Mouse (Mus musculus): Measurements from ENCODE around the gene Gm5129. TPM values are rescaled to one million over a fixed set of nuclear protein-coding genes. Genes with fewer than 3 reads are reported as not detected.
A peak's percentile ranks its signal among the peaks of the same experiment; 100 is the strongest.
"Not testable (repeated sequence)": the region's sequence is repeated elsewhere in the genome, so short reads cannot be mapped to it uniquely, and the experiment has no call there.

Gene Gm5129
- polyA plus RNA-seq, 1 experiment = not detected

DNA sequence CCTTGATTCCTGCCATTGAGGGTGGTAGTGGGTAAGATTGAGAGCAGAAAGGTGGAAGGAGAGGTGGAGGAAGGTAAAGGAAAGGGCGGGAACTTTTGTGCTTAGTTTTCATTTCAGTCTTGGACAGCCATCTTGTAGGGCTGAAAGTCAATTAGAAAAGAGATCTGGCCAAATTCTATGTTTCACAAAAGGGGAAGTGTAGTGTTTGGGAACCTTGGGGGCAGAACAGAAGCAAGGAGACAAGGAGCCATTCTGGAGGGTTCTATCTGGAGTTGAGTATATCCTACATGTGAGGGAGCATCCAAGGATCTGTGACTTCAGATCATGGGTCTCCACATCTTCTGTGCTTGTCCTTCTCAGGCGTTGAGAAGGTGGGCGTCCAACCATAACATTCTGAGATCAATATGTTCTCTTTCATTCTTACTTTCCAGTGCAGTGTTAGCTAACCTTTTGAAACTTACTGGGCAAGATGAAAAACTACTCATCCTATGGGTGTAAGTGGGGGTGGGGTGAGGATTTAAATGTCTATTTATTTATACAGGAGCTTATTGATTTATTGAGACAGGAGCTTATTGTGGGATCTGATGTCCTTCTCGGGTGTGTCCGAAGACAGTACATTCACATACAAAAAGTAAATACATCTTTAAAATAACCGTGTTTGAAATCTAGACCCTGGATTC lies 765 bp downstream of the Gm5129 start:
- H3K4me3 ChIP-seq (ENCODE audit: extremely low read depth, insufficient read depth, insufficient read length) = peak overlapping the region; percentile 99
- no peak for TF ChIP-seq CTCF (IDR thresholded peaks at IDR 0.05; ENCODE audit: extremely low read depth, insufficient read depth, insufficient read length, insufficient replicate concordance)
- no peak for TF ChIP-seq POLR2A (IDR thresholded peaks at IDR 0.05; ENCODE audit: low read depth, low read length)
- peak overlapping the region; percentile 99 for H3K27ac ChIP-seq (ENCODE audit: insufficient read depth, low read length)
- no peaks in the 10 kb centered on the region for H3K27me3 ChIP-seq (ENCODE audit: control insufficient read depth, insufficient read depth, low read length)
- no peak for DNase-seq (ENCODE audit: low read depth in 1 of 2, low spot score in 2 of 2)
- H3K4me1 ChIP-seq (ENCODE audit: control insufficient read depth, insufficient read depth, insufficient read length) = peaks cover 13% of the 10 kb centered on the region; the same call in 1 of the 2 replicates
- WGBS = 41% methylated on average over 6 of the region's 6 CpGs
- H3K36me3 ChIP-seq (ENCODE audit: control insufficient read depth, insufficient read depth, low read length) = no peaks in the 10 kb centered on the region

- H3K4me1 ChIP-seq (ENCODE audit: control insufficient read depth, insufficient read depth, insufficient read length); H3K4me3 ChIP-seq (ENCODE audit: extremely low read depth, insufficient read depth, insufficient read length); DNase-seq (ENCODE audit: low read depth in 1 of 2, low spot score in 2 of 2); H3K36me3 ChIP-seq (ENCODE audit: control insufficient read depth, insufficient read depth, low read length); H3K27ac ChIP-seq (ENCODE audit: insufficient read depth, low read length); H3K27me3 ChIP-seq (ENCODE audit: control insufficient read depth, insufficient read depth, low read length): not testable (repeated sequence)
- WGBS = 71% methylated on average over 5 of the region's 5 CpGs
These were observed 9.7 kb downstream of the Gm5129 start for GRCm38 (mm10) chr5:29726070-29726469.

GRCm38 (mm10) chr5:29725369-29725768 lies 10.4 kb downstream of the Gm5129 start:
- Histone ChIP-seq H3K4me3 (ENCODE audit: extremely low read depth, insufficient read depth, insufficient read length) (no peak overlapping the region), H3K36me3 (ENCODE audit: control insufficient read depth, insufficient read depth, low read length) (no peaks in the 10 kb centered on the region), H3K4me1 (ENCODE audit: control insufficient read depth, insufficient read depth, insufficient read length) (no peaks in the 10 kb centered on the region), H3K27me3 (ENCODE audit: control insufficient read depth, insufficient read depth, low read length) (no peaks in the 10 kb centered on the region), H3K27ac (ENCODE audit: insufficient read depth, low read length) (no peak overlapping the region)
- 95% methylated on average over 2 of the region's 2 CpGs for WGBS
- TF ChIP-seq POLR2A (IDR thresholded peaks at IDR 0.05; ENCODE audit: low read depth, low read length) (no peak), CTCF (IDR thresholded peaks at IDR 0.05; ENCODE audit: extremely low read depth, insufficient read depth, insufficient read length, insufficient replicate concordance) (no peak)
- DNase-seq (ENCODE audit: low read depth in 1 of 2, low spot score in 2 of 2) = no peak

DNA sequence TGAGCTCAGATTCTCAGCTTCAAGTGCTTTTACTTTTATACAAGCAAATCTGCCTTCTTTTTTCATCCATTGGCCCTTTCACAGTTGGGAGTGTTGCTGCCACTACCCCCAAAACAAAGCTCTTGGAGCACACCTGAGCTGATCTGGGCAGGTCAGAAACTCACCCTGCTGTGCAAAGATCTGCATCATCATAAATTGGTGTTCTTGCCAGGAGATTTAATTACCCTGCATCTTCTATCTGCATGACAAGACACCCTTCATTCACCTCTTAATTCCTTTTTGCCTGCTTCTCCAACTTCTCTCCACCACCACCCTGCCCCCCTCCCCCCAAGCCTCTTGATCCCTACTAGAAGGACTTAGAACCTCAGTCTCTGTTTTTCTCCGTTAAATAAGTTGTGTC lies 14.6 kb downstream of the Gm5129 start:
- WGBS = 50% methylated on average over 1 of the region's 1 CpGs
- TF ChIP-seq POLR2A (IDR thresholded peaks at IDR 0.05; ENCODE audit: low read depth, low read length) (no peak), CTCF (IDR thresholded peaks at IDR 0.05; ENCODE audit: extremely low read depth, insufficient read depth, insufficient read length, insufficient replicate concordance) (no peak)

DNA sequence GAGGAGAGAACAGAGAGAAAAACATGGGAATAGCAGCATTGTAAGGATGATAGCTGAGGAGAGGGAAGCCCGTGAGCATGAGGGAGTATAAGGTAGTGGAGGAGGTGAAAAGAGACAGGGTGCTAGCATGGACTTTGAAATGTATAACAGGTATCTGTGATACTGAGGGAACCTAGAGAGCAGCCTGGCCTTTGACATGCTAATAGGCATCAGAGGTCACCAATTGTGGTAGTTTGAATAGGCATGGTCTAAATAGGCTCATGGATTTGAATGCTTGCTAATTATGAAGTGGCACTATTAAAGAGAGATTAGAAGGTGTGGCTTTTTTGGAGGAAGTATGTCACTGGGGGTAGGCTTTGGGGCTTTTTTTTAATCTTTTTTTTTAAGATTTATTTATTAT lies 22.8 kb downstream of the Gm5129 start:
- Histone ChIP-seq H3K4me3 (ENCODE audit: extremely low read depth, insufficient read depth, insufficient read length) (no peak overlapping the region), H3K27me3 (ENCODE audit: control insufficient read depth, insufficient read depth, low read length) (no peaks in the 10 kb centered on the region), H3K27ac (ENCODE audit: insufficient read depth, low read length) (no peak overlapping the region), H3K4me1 (ENCODE audit: control insufficient read depth, insufficient read depth, insufficient read length) (no peaks in the 10 kb centered on the region), H3K36me3 (ENCODE audit: control insufficient read depth, insufficient read depth, low read length) (no peaks in the 10 kb centered on the region)
- DNase-seq (ENCODE audit: low read depth in 1 of 2, low spot score in 2 of 2) = no peak
- 78% methylated on average over 1 of the region's 1 CpGs for WGBS
- no peak for TF ChIP-seq POLR2A (IDR thresholded peaks at IDR 0.05; ENCODE audit: low read depth, low read length)
- TF ChIP-seq CTCF (IDR thresholded peaks at IDR 0.05; ENCODE audit: extremely low read depth, insufficient read depth, insufficient read length, insufficient replicate concordance) = no peak

More for the DNA sequence above, 14.6 kb downstream of the Gm5129 start:
- no peak overlapping the region for H3K27ac ChIP-seq (ENCODE audit: insufficient read depth, low read length)
- no peaks in the 10 kb centered on the region for H3K36me3 ChIP-seq (ENCODE audit: control insufficient read depth, insufficient read depth, low read length)
- no peak for DNase-seq (ENCODE audit: low read depth in 1 of 2, low spot score in 2 of 2)
- no peaks in the 10 kb centered on the region for H3K27me3 ChIP-seq (ENCODE audit: control insufficient read depth, insufficient read depth, low read length)
- no peak overlapping the region for H3K4me3 ChIP-seq (ENCODE audit: extremely low read depth, insufficient read depth, insufficient read length)
- no peaks in the 10 kb centered on the region for H3K4me1 ChIP-seq (ENCODE audit: control insufficient read depth, insufficient read depth, insufficient read length)

DNA sequence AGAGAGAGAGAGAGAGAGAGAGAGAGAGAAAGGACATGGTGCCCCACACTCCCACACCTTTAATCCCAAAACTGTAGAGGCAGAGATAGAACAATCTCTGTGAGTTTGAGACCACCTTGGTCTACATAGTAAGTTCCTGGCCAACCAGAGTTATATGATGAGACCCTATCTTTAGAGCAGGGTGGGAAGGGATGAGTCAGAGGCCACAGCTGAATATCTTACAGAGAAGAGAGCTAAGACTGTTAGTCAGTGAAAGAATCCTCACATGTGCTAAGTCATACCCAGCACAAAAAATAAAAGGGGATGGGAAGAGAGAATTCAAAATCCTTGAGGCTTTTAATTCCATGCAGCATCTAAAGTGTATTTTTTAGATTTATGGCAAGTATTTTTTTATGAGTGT lies 24.1 kb downstream of the Gm5129 start:
- no peaks in the 10 kb centered on the region for H3K27me3 ChIP-seq (ENCODE audit: control insufficient read depth, insufficient read depth, low read length)
- no peaks in the 10 kb centered on the region for H3K4me1 ChIP-seq (ENCODE audit: control insufficient read depth, insufficient read depth, insufficient read length)
- TF ChIP-seq POLR2A (IDR thresholded peaks at IDR 0.05; ENCODE audit: low read depth, low read length) (no peak), CTCF (IDR thresholded peaks at IDR 0.05; ENCODE audit: extremely low read depth, insufficient read depth, insufficient read length, insufficient replicate concordance) (no peak)
- no peak overlapping the region for H3K4me3 ChIP-seq (ENCODE audit: extremely low read depth, insufficient read depth, insufficient read length)
- no peak overlapping the region for H3K27ac ChIP-seq (ENCODE audit: insufficient read depth, low read length)
- H3K36me3 ChIP-seq (ENCODE audit: control insufficient read depth, insufficient read depth, low read length) = no peaks in the 10 kb centered on the region
- DNase-seq (ENCODE audit: low read depth in 1 of 2, low spot score in 2 of 2) = no peak

DNA sequence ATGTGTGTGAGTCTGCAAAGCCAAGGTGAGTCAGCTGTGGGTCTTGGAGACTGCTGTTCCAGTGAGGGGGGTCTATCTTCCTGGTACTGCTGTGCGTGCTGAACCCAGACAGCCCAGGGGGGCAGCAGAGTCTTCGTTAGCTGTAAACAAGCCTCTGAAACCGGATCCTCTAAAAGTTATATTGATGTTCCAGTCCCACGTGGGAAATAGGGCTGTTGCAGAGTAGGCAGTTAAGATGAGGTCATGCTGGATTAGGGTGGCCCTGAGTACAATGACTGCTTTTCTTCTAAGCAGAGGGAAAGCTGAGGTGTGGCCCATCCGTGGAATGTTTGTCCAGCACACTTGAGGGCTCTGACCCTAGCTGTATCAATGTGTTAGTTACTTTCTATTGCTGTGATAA lies 27.5 kb downstream of the Gm5129 start:
- WGBS = 44% methylated on average over 5 of the region's 5 CpGs
- TF ChIP-seq CTCF (IDR thresholded peaks at IDR 0.05; ENCODE audit: extremely low read depth, insufficient read depth, insufficient read length, insufficient replicate concordance) (no peak), POLR2A (IDR thresholded peaks at IDR 0.05; ENCODE audit: low read depth, low read length) (no peak)
- H3K27ac ChIP-seq (ENCODE audit: insufficient read depth, low read length) = no peak overlapping the region
- no peak for DNase-seq (ENCODE audit: low read depth in 1 of 2, low spot score in 2 of 2)
- H3K4me1 ChIP-seq (ENCODE audit: control insufficient read depth, insufficient read depth, insufficient read length) = no peaks in the 10 kb centered on the region
- H3K4me3 ChIP-seq (ENCODE audit: extremely low read depth, insufficient read depth, insufficient read length) = no peak overlapping the region
- H3K27me3 ChIP-seq (ENCODE audit: control insufficient read depth, insufficient read depth, low read length) = no peaks in the 10 kb centered on the region
- H3K36me3 ChIP-seq (ENCODE audit: control insufficient read depth, insufficient read depth, low read length) = no peaks in the 10 kb centered on the region

Measured in spleen, adult 2 months (tissue).